Mouse (Mus musculus) olfactory bulb, adult 2 months (tissue): ENCODE data around the gene Tcte2. TPM values are rescaled to one million over a fixed set of nuclear protein-coding genes. Genes with fewer than 3 reads are reported as not detected.

Source experiments
- H3K27ac ChIP-seq: fragments of 200-500 bp; 2 replicates; pipeline ENCODE4 v1.5.1; 2012; ENCODE audit warnings: low read depth, low read length; ENCODE audit not compliant: insufficient read depth
- H3K4me1 ChIP-seq: fragments of 200-500 bp; 2 replicates; pipeline ENCODE4 v1.6.1; 2012; ENCODE audit warnings: low read length; ENCODE audit not compliant: control insufficient read depth, insufficient read depth
- H3K4me3 ChIP-seq: fragments of 200-500 bp; 2 replicates; pipeline ENCODE4 v1.5.1; 2012; ENCODE audit warnings: mild to moderate bottlenecking, low read depth, low read length, moderate library complexity; ENCODE audit not compliant: insufficient read depth
- CTCF ChIP-seq: fragments of 200-500 bp; IDR thresholded peaks from 2 replicates; pipeline ENCODE4 v1.5.1; 2012; ENCODE audit warnings: low read depth, mild to moderate bottlenecking, low read length, moderate library complexity; ENCODE audit not compliant: insufficient read depth
- POLR2A ChIP-seq: fragments of 200-500 bp; IDR thresholded peaks from 2 replicates; pipeline ENCODE4 v1.6.1; 2012; ENCODE audit warnings: mild to moderate bottlenecking, low read depth, low read length, moderate library complexity; ENCODE audit not compliant: insufficient read depth
- WGBS: fragments of 180-500 bp; shearing (Covaris S2); methylation state at CpG from one replicate; pipeline ENCODE4 v1.1.7; 2018; 5-methylcytosine and 5-hydroxymethylcytosine counted together
- polyA plus RNA-seq: library from polyadenylated mRNA; stranded (reverse); fragments of >200 nt; gene quantifications from 2 replicates; pipeline ENCODE4 v1.2.4, GENCODE M21; 2012; ENCODE audit warnings: low replicate concordance; ENCODE audit not compliant: missing spikeins, insufficient read depth, insufficient read length

The Tcte2 gene
- polyA plus RNA-seq, 1 experiment, result not detected

DNA sequence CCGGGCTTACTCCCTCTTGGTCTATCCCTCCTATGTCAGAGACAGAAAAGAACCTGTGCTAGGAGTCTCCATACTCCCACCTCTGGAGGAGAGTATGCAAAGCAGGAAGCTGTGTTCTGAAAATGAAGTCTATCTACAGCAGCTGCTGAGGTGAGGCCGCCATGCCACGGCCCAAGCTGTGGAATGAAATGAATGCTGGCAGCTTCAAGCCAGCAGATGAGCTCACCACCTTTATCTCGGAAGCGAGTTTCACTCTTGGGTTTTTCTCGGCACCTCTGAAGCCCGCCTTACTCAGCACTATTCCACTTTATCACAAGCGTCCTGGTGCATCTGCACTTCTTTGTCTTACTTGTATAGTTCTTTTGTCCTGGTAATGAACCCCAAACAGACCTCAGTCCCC, 28.9 kb downstream of the Tcte2 start:
- no peak overlapping the region for H3K27ac ChIP-seq
- TF ChIP-seq POLR2A (no peak), CTCF (no peak)
- H3K4me3 ChIP-seq, result no peak overlapping the region
- 74% methylated on average over 8 of the region's 8 CpGs for WGBS
- peaks cover 8% of the 10 kb centered on the region for H3K4me1 ChIP-seq

DNA sequence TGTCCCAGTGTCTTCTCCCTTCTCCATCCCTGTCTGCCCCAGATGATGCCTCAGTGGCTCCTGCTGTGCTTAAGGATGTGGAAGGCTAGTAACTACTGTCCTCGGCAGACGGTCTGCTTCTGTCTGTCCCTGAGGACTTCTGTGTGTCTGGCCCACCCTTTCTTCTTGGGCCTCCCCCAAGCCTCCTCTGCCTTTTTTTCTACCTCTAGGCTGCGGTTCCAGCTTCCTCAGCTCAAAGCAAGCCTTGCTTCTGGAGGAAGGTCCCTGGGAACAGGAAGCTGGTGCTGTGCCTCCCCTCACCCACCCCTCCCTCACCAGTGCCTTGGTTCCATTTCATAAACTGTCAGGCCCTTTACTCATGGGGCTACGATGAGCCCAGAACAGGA, 29.9 kb downstream of the Tcte2 start:
- WGBS, result 71% methylated on average over 4 of the region's 4 CpGs
- TF ChIP-seq POLR2A, result no peak
- TF ChIP-seq CTCF, result no peak

DNA sequence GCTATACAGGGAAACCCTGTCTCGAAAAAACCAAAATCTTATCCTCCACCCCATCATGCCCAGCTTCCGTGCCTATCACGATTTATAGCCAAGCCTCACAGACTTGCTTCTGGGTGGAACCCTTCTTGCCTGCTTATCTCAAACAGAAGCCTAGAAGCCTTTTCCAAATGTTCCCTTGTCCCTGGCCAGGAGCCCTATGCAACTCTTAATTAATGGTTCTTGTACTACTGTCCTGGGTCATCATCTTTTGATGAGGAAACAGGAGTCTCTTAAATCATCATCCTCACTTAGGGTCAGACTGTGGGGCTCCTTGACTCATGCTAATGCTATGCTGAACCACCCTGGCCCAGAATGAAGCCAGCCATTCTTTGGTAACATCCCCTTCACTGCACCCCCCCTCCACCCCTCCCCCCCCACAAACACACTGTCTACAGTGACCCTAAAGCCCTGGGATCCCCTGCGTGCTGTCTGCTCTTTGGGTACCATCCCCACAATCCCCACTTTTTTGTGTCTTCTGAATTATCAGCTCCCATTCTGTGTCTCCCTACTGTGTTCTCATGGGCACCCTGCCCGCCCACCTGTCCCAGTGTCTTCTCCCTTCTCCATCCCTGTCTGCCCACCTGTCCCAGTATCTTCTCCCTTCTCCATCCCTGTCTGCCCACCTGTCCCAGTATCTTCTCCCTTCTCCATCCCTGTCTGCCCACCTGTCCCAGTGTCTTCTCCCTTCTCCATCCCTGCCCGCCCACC, 30.5 kb downstream of the Tcte2 start:
- TF ChIP-seq POLR2A (no peak), CTCF (no peak)
- Histone ChIP-seq H3K27ac (no peak overlapping the region), H3K4me1 (0 out of 2 replicates have a peak, but pooled peaks cover 2% of the 10 kb centered on the region), H3K4me3 (no peak overlapping the region)
- 99% methylated on average over 6 of the region's 6 CpGs for WGBS

More for the DNA sequence above, 29.9 kb downstream of the Tcte2 start:
- Histone ChIP-seq H3K4me3 (no peak overlapping the region), H3K4me1 (0 out of 2 replicates have a peak, but pooled peaks cover 2% of the 10 kb centered on the region), H3K27ac (no peak overlapping the region)

DNA sequence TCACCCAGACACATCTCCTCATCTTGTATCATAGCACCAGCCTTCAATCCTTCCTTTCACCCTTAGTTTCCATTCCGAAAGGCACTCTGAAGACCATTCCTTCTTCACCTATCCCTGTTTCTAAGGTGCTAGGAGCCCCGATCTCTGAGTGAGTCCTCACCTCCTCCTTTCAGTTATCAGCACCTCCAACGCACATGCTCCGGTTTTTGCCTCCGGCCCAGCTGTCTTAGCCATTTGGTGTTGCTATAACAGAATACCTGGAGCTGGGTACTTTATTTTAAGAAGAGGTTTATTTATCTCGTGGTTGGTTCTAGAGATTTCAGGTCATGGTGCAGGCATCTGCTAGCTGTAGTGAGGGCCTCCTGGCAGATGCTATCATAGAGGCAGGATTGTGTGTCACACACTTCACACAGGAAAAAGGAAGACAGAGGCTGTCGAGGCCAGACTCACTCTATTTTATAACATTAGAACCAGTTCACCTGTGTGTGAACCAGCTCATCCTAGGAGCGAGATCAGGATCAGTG, 34.7 kb downstream of the Tcte2 start:
- TF ChIP-seq POLR2A (no peak), CTCF (no peak)
- 96% methylated on average over 8 of the region's 8 CpGs for WGBS
- H3K27ac ChIP-seq, result no peak overlapping the region
- H3K4me3 ChIP-seq, result no peak overlapping the region
- H3K4me1 ChIP-seq, result peaks cover 2% of the 10 kb centered on the region; the same call in 1 of the 2 replicates

DNA sequence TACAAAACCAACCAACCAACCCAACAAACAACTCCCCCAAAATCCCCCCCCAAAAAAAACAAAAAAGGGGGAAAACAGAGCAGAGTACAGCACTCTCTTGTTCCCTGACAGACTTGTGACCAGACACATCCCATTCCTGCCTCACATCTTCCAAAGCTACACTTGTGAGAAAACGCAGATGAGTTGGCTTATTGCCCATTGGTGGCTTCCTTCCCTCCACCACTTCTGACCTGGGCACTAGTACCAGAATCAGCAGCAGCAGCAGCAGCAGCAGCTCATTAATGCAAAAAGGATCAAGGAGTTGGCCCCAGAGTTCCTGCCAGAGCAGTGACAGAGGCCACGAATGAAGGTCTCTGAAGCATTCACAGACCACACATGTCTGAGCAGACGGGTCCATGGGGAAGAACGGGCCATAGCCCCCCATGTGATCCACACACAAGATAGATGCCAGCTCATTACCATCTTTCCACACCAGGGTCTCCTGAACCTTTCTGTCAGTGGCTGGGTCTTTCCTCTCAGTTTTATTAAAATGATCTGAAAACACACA, 36.5 kb downstream of the Tcte2 start:
- 44% methylated on average over 4 of the region's 4 CpGs for WGBS
- H3K4me1 ChIP-seq, result peaks cover 2% of the 10 kb centered on the region; the same call in 1 of the 2 replicates
- H3K27ac ChIP-seq, result no peak overlapping the region
- H3K4me3 ChIP-seq, result no peak overlapping the region
- TF ChIP-seq POLR2A (no peak), CTCF (no peak)

DNA sequence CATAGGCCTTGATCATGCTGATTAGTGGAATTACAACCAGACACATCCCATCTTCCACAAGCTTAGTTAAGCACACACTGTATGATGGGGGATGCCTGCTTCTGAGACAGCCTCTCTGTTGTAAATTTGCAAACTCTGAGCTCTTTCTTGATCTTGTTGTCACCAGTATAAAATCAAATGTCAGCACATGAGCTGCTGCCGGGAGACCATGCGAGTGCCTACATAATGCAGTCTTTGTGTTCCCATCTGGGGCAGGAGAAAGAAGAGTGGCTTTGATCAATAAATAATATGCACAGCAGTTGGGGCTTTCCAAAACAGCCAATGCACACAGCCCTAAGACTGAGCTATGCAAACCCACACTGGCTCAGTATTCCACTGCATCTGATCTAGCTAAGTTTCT, 39.2 kb downstream of the Tcte2 start:
- no peak overlapping the region for H3K4me3 ChIP-seq
- peaks cover 5% of the 10 kb centered on the region for H3K4me1 ChIP-seq
- TF ChIP-seq POLR2A (no peak), CTCF (no peak)
- no peak overlapping the region for H3K27ac ChIP-seq
- 61% methylated on average over 2 of the region's 2 CpGs for WGBS

DNA sequence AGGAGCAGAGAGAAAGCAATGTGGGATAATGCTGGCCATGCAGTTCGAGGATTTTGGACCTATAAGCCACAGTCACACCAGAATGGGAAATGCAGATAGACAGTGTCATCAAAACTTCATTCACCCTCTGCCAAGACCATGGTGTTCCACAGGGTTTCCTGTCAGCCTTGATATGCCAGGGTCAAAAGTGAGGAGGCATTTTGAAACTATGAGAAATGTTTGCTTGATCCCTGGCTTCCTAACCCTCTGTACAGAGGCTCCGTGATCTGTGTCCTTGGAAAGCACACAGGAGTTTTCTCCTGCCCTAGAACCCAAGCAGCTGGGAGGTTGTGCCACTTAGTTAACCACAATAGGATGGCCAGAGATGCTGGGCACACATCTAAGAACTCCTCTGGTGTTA, 40.3 kb downstream of the Tcte2 start:
- H3K4me1 ChIP-seq, result peaks cover 8% of the 10 kb centered on the region
- WGBS, result 91% methylated on average over 2 of the region's 2 CpGs
- TF ChIP-seq CTCF, result no peak
- TF ChIP-seq POLR2A, result no peak
- H3K27ac ChIP-seq, result no peak overlapping the region
- H3K4me3 ChIP-seq, result no peak overlapping the region

DNA sequence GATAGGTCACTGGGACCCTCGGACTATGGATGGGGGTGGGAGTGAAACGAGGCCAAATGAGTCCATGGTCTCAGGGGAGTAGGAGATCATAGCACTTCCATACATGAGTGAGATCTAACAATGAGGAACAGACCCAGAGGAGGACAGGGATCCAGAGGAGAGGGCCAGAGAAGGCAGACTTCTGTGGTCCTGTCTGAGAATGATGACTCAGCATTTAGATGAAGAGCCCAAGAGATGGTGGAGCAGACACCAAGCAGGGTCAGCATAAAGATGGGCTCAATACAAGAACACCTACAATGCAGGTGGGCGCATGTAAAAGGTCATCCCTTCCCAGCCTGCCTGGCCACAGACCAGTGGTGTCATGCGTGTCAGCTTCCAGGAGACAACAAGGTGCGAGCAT, 41.4 kb downstream of the Tcte2 start:
- H3K4me1 ChIP-seq, result peaks cover 7% of the 10 kb centered on the region
- TF ChIP-seq CTCF (no peak), POLR2A (no peak)
- 93% methylated on average over 5 of the region's 5 CpGs for WGBS
- no peak overlapping the region for H3K4me3 ChIP-seq
- H3K27ac ChIP-seq, result no peak overlapping the region

DNA sequence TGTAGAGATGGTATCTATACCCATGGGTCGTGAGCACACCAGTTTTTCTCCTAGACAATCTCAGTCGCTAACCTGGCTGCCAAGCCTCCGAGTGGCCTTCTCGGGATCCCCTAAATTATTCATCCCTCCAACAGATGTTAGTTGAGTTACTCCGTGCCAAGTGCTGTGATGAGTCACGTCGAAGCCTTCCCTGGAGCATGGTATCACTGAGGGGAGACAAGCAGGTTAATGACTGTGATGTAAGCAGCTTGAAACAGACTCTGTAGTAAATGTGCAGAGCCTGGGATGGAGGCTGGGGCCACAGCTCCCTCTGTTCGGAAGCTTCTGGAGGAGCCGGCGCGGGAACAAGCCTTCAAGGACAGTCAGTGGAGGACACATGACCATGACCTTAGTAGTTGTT, 44.2 kb downstream of the Tcte2 start:
- H3K4me3 ChIP-seq, result no peak overlapping the region
- WGBS, result 57% methylated on average over 11 of the region's 11 CpGs
- H3K27ac ChIP-seq, result no peak overlapping the region
- no peak for TF ChIP-seq POLR2A
- no peak for TF ChIP-seq CTCF
- H3K4me1 ChIP-seq, result peaks cover 5% of the 10 kb centered on the region
